Mouse (Mus musculus): Measurements from ENCODE around the gene OR5BS1P. TPM values are rescaled to one million over a fixed set of nuclear protein-coding genes. Genes with fewer than 3 reads are reported as not detected.
A peak's percentile ranks its signal among the peaks of the same experiment; 100 is the strongest.

Gene OR5BS1P
- polyA plus RNA-seq, 1 experiment from 2014 or later, result not detected

DNA sequence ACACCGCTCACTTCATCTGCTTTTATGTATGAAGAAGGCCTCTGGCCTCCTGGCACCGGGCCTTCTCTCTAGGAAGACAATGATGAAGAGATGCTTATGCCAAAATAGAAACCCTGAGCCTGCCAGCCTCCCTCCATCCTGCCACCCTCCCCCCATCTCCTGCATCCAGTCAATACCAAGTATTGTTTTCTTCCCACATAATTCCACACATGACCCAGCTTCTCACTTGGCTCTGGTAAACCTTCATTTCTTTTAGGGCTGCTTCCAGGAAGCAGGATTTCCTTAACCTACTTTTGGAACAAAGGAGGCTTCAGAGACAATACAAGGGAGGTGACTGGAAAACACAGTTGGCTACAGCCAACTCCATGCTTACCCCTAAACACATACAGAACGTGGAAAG lies 13.0 kb downstream of the OR5BS1P start, which contains the start of gene Lalba:
Lalba (minus strand) TSS at position 21 of the 400 bp plus-strand sequence.
- Histone ChIP-seq H3K4me3 (replicated peaks; ENCODE audit: low read depth, low read length) (no peak within 1 kb of the TSS), H3K4me2 (ENCODE audit: low read length) (no peak within 1 kb of the TSS), H3K4me1 (replicated peaks; ENCODE audit: insufficient read depth, low read length) (no peaks in the 10 kb centered on the region), H3K9ac (ENCODE audit: low read depth, low read length) (no peak within 1 kb of the TSS), H3K9me3 (replicated peaks; ENCODE audit: low read length) (no peaks in the 10 kb centered on the region), H3K27me3 (ENCODE audit: insufficient read depth, low read length) (no peaks in the 10 kb centered on the region), H3K27ac (no peak within 1 kb of the TSS; the same call in 1 of the 2 replicates), H3K36me3 (ENCODE audit: insufficient read depth, low read length) (no peaks in the 10 kb centered on the region)
- 59% methylated on average over 3 of the region's 3 CpGs for WGBS
- TF ChIP-seq CTCF (IDR thresholded peaks at IDR 0.05; ENCODE audit: low read depth), result no peak
- ATAC-seq (replicated peaks; ENCODE audit: low FRiP score, low read depth), result no peak
- no peak for DNase-seq (ENCODE audit: low spot score)

DNA sequence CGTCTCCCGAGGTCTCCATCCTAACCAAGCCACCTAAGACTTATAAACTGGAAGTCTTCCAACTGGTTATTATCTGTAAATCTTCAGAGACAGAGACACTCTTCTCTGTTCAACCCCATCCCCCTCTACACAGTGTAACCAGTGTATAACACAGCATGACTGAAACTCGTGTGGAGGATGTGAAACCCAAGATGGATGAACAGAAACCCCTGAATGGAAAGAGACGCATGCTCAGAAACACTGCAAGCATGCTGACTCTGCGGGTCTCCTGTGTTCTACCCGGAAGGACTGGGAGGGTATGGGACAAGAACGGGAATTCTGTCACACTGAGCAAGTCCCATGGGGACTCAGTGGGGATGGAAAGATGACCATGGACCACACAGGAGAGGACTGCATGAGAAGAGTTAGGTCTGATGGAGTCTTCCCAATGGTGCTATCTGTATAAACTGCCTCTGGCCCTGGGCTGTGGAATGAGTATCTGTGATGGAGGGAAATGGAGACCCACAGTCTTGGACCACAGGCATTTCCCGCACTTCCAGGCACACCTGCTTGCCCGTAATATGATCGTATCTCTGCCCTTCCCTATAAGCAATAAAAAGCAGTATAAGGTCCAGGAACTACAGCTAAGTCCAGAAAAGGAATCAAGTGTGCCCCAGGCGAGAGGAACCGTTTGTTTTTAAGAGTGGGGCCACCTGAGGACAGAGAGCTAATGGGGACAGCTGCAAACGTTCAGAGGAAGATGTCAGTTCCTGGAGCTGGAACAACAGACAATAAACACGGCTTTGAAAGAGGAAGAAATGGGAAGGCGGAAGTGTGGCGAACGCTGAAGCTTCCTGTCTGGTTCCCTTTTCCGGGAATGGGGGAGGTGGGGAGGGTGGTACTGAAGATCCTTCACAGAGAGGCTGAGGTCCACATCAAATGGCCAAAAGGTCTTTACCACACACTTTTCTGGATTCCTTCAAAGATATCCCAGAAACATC lies 14.5 kb downstream of the OR5BS1P start:
- H3K9ac ChIP-seq (ENCODE audit: low read depth, low read length), result no peak overlapping the region
- H3K4me2 ChIP-seq (ENCODE audit: low read length), result peak overlapping the region; percentile 21; the same call in 1 of the 2 replicates
- no peaks in the 10 kb centered on the region for H3K27me3 ChIP-seq (ENCODE audit: insufficient read depth, low read length)
- DNase-seq (ENCODE audit: low spot score) (peak; percentile 73), ATAC-seq (replicated peaks; ENCODE audit: low FRiP score, low read depth) (no peak)
- H3K27ac ChIP-seq, result 0 out of 2 replicates have a peak overlapping the region, but pooled peaks have one; percentile 31
- 38% methylated on average over 18 of the region's 18 CpGs for WGBS
- H3K36me3 ChIP-seq (ENCODE audit: insufficient read depth, low read length), result no peaks in the 10 kb centered on the region
- H3K9me3 ChIP-seq (replicated peaks; ENCODE audit: low read length), result no peaks in the 10 kb centered on the region
- no peak for TF ChIP-seq CTCF (IDR thresholded peaks at IDR 0.05; ENCODE audit: low read depth)
- H3K4me1 ChIP-seq (replicated peaks; ENCODE audit: insufficient read depth, low read length), result no peaks in the 10 kb centered on the region
- no peak overlapping the region for H3K4me3 ChIP-seq (replicated peaks; ENCODE audit: low read depth, low read length)

DNA sequence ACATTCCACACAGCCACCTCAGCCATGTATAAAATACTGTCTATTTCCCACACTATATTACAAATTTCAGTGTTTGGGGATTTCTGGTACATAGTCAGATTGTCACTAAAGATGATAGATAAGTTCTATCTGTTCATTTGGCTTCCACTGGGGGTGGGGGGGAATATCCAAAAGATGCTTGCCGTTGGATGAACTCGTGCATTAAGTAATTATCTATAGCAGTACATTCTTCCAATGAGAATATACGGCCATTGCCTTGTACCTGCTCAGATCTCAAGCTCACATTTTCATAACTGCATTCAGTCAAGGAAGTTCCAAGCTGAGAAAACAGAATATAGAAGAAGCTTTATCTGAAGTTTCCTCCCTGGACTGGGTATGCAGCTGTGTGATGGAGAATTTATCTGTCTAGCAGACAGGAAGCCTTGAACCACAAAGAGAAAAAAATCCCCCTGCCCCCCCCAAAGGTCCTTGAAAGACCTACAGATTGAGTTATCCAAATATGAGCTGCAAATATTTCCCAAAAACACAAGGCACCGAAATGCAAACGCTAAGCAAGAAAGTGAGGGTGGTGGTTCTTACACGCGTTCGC lies 16.8 kb downstream of the OR5BS1P start:
- Histone ChIP-seq H3K36me3 (ENCODE audit: insufficient read depth, low read length) (no peaks in the 10 kb centered on the region), H3K27me3 (ENCODE audit: insufficient read depth, low read length) (no peaks in the 10 kb centered on the region), H3K9me3 (replicated peaks; ENCODE audit: low read length) (no peaks in the 10 kb centered on the region), H3K4me3 (replicated peaks; ENCODE audit: low read depth, low read length) (no peak overlapping the region), H3K4me1 (replicated peaks; ENCODE audit: insufficient read depth, low read length) (no peaks in the 10 kb centered on the region), H3K9ac (ENCODE audit: low read depth, low read length) (no peak overlapping the region), H3K4me2 (ENCODE audit: low read length) (no peak overlapping the region), H3K27ac (no peak overlapping the region)
- ATAC-seq (replicated peaks; ENCODE audit: low FRiP score, low read depth) (no peak), DNase-seq (ENCODE audit: low spot score) (no peak)
- no peak for TF ChIP-seq CTCF (IDR thresholded peaks at IDR 0.05; ENCODE audit: low read depth)
- 97% methylated on average over 8 of the region's 8 CpGs for WGBS

DNA sequence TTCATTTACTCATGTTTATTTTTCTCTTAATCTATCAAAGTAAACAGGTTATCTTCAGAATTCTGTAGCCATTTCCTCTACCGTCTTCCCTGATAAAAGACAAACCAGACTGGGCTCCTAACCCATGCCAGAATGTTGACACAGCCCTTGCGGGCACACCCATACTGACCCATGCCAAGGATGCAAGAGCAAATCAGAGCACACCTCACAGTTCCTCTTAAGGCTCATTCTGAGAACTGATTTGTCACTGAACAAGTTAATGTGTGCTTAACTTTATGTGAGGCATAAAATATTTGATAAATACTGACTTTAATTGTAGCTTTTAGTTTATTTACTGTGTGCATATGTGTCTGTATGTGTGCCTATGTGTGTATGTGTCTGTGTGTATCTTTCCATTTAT lies 21.6 kb downstream of the OR5BS1P start:
- H3K4me3 ChIP-seq (replicated peaks; ENCODE audit: low read depth, low read length), result no peak overlapping the region
- no peak for DNase-seq (ENCODE audit: low spot score)
- TF ChIP-seq CTCF (IDR thresholded peaks at IDR 0.05; ENCODE audit: low read depth), result no peak
- 74% methylated on average over 2 of the region's 2 CpGs for whole genome bisulfite sequencing
- no peak overlapping the region for H3K27ac ChIP-seq
- H3K27me3 ChIP-seq (ENCODE audit: insufficient read depth, low read length), result no peaks in the 10 kb centered on the region
- H3K4me2 ChIP-seq (ENCODE audit: low read length), result no peak overlapping the region
- no peak overlapping the region for H3K9ac ChIP-seq (ENCODE audit: low read depth, low read length)
- H3K36me3 ChIP-seq (ENCODE audit: insufficient read depth, low read length), result no peaks in the 10 kb centered on the region
- no peak for ATAC-seq (replicated peaks; ENCODE audit: low FRiP score, low read depth)
- no peaks in the 10 kb centered on the region for H3K4me1 ChIP-seq (replicated peaks; ENCODE audit: insufficient read depth, low read length)
- H3K9me3 ChIP-seq (replicated peaks; ENCODE audit: low read length), result no peaks in the 10 kb centered on the region

DNA sequence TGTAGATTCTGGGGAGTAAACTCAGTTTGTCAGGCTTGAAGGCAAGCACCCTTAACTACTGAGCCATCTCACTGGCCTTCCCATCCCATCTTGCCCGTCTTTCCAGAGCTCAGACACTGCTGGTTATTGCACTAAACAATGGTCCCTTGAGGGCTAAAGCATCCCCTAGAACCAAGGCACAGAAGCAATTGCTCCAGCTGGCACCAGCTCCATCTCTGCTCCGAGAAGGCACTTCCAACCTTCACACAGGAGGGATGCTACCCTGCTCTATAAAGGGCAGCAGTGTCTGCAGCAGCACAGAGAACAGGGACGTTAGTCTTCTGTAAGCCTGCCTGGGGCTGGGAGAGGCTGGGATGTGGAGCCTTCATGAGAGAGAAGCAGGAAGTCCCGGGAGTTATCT lies 22.4 kb downstream of the OR5BS1P start, which contains the start of gene Olfr279:
Olfr279 (plus strand) TSS at position 301 of the 400 bp plus-strand sequence.
- no peak within 1 kb of the TSS for H3K4me3 ChIP-seq (replicated peaks; ENCODE audit: low read depth, low read length)
- H3K9ac ChIP-seq (ENCODE audit: low read depth, low read length), result no peak within 1 kb of the TSS
- H3K4me1 ChIP-seq (replicated peaks; ENCODE audit: insufficient read depth, low read length), result no peaks in the 10 kb centered on the region
- H3K27ac ChIP-seq, result no peak within 1 kb of the TSS
- no peak for DNase-seq (ENCODE audit: low spot score)
- no peak for ATAC-seq (replicated peaks; ENCODE audit: low FRiP score, low read depth)
- no peak for TF ChIP-seq CTCF (IDR thresholded peaks at IDR 0.05; ENCODE audit: low read depth)
- no peaks in the 10 kb centered on the region for H3K27me3 ChIP-seq (ENCODE audit: insufficient read depth, low read length)
- 56% methylated on average over 4 of the region's 4 CpGs for WGBS
- no peaks in the 10 kb centered on the region for H3K9me3 ChIP-seq (replicated peaks; ENCODE audit: low read length)
- H3K36me3 ChIP-seq (ENCODE audit: insufficient read depth, low read length), result no peaks in the 10 kb centered on the region
- no peak within 1 kb of the TSS for H3K4me2 ChIP-seq (ENCODE audit: low read length)

DNA sequence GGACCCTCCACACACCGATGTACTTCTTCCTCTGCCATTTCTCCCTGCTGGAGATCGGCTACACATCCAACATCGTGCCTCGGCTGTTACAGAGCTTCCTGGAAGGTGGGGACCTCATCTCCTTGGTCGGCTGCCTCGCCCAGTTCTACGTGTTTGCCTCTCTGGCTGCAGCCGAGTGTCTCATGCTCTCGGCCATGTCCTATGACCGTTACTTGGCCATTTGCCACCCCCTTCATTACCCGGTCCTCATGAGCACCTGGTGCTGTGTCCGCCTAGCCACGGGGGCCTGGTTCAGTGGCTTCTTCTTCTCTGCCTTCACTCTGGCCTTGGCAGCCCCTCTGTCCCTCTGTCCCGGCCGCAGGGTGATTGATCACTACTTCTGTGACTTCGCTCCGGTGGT lies 27.9 kb downstream of the OR5BS1P start:
- ATAC-seq (replicated peaks; ENCODE audit: low FRiP score, low read depth) (no peak), DNase-seq (ENCODE audit: low spot score) (no peak)
- no peaks in the 10 kb centered on the region for H3K27me3 ChIP-seq (ENCODE audit: insufficient read depth, low read length)
- WGBS, result 86% methylated on average over 17 of the region's 17 CpGs
- TF ChIP-seq CTCF (IDR thresholded peaks at IDR 0.05; ENCODE audit: low read depth), result no peak
- H3K36me3 ChIP-seq (ENCODE audit: insufficient read depth, low read length), result no peaks in the 10 kb centered on the region
- no peaks in the 10 kb centered on the region for H3K4me1 ChIP-seq (replicated peaks; ENCODE audit: insufficient read depth, low read length)
- no peak overlapping the region for H3K4me3 ChIP-seq (replicated peaks; ENCODE audit: low read depth, low read length)
- H3K27ac ChIP-seq, result no peak overlapping the region
- no peaks in the 10 kb centered on the region for H3K9me3 ChIP-seq (replicated peaks; ENCODE audit: low read length)
- H3K9ac ChIP-seq (ENCODE audit: low read depth, low read length), result no peak overlapping the region
- H3K4me2 ChIP-seq (ENCODE audit: low read length), result no peak overlapping the region

Measured in kidney, postnatal 0 days (tissue).